Mouse (Mus musculus): Measurements from ENCODE around the gene Heatr1. TPM values are rescaled to one million over a fixed set of nuclear protein-coding genes. Genes with fewer than 3 reads are reported as not detected.
A peak's percentile ranks its signal among the peaks of the same experiment; 100 is the strongest.

The Heatr1 gene
- total and polyA plus RNA-seq, 3 experiments = 69.6 to 149 (median 92.3) TPM

GRCm38 (mm10) chr13:12468488-12468887 lies 73.7 kb downstream of the Heatr1 start:
- H3K9ac ChIP-seq (ENCODE audit: insufficient read depth, low read depth) = no peak overlapping the region
- in situ Hi-C loops (cut with MboI; ENCODE audit: low pct_ligation_motif_present, low pct_unique_long_range_greater_than_20kb, low sequenced_read_pairs) (no loop called here), dilution Hi-C loops (cut with MboI; ENCODE audit: extremely low pct_ligation_motif_present, extremely low pct_unique_long_range_greater_than_20kb, low sequenced_read_pairs) (no loop called here)
- H3K9me3 ChIP-seq (replicated peaks; ENCODE audit: low read length) = no peaks in the 10 kb centered on the region
- H3K79me2 ChIP-seq (replicated peaks; ENCODE audit: control insufficient read depth, extremely low read depth, insufficient read depth, poor library complexity, severe bottlenecking) = no peaks in the 10 kb centered on the region
- TF ChIP-seq ETS1 (conservative IDR thresholded peaks at IDR 0.05; ENCODE audit: low read depth, low read length) (0 out of 2 replicates have a peak, but pooled peaks have one; percentile 14), TCF12 (IDR thresholded peaks at IDR 0.05; ENCODE audit: low read depth, low read length) (no peak), BHLHE40 (IDR thresholded peaks at IDR 0.05; ENCODE audit: low read depth, low read length) (peak; percentile 59)
- H3K27ac ChIP-seq (ENCODE audit: insufficient read depth, low read depth) = no peak overlapping the region
- no peaks in the 10 kb centered on the region for H3K27me3 ChIP-seq (replicated peaks)
- no peaks in the 10 kb centered on the region for H3K36me3 ChIP-seq (replicated peaks in 1 of 2; ENCODE audit: control insufficient read depth in 1 of 2, insufficient read depth in 1 of 2, low read length in 1 of 2)
- H3K4me3 ChIP-seq (replicated peaks in 1 of 3; ENCODE audit: low read depth in 2 of 3, low read length in 2 of 3, poor library complexity in 1 of 3) = no peak overlapping the region
- peaks cover 0 to 25% of the 10 kb centered on the region in 2 experiments; a peak in 2 of 4 replicates for H3K4me1 ChIP-seq (ENCODE audit: control insufficient read depth in 1 of 2, insufficient read depth in 2 of 2)
- DNase-seq (ENCODE audit: extremely low read depth) = peak; percentile 50
- H3K4me2 ChIP-seq (ENCODE audit: insufficient read depth, low read depth, poor library complexity, severe bottlenecking) = no peak overlapping the region

- DNase-seq (ENCODE audit: extremely low read depth) = peak; percentile 84
- TF ChIP-seq EP300 (IDR thresholded peaks at IDR 0.05; ENCODE audit: low read length) (no peak), CTCF (conservative IDR thresholded peaks at IDR 0.05 in 1 of 2, IDR thresholded peaks at IDR 0.05 in 1 of 2; ENCODE audit: low read depth in 2 of 2, low read length in 2 of 2) (peak; percentile 52 to 94), RAD21 (IDR thresholded peaks at IDR 0.05; ENCODE audit: low read depth, low read length) (peak; percentile 96), TCF12 (IDR thresholded peaks at IDR 0.05; ENCODE audit: low read depth, low read length) (no peak), IRF4 (IDR thresholded peaks at IDR 0.05; ENCODE audit: low read depth, low read length) (no peak), JUND (conservative IDR thresholded peaks at IDR 0.05; ENCODE audit: low read depth, low read length) (no peak), SMC3 (IDR thresholded peaks at IDR 0.05; ENCODE audit: low read depth, low read length) (peak; percentile 98), CHD1 (IDR thresholded peaks at IDR 0.05; ENCODE audit: low read depth, low read length) (no peak), PAX5 (IDR thresholded peaks at IDR 0.05; ENCODE audit: low read length) (no peak), MAX (IDR thresholded peaks at IDR 0.05; ENCODE audit: low read length) (no peak), CHD2 (IDR thresholded peaks at IDR 0.05; ENCODE audit: low read length) (no peak), MYC (IDR thresholded peaks at IDR 0.05; ENCODE audit: low read depth, low read length) (no peak), ZC3H11A (IDR thresholded peaks at IDR 0.05; ENCODE audit: low read depth, low read length) (peak; percentile 91), ETS1 (conservative IDR thresholded peaks at IDR 0.05; ENCODE audit: low read depth, low read length) (no peak)
- in situ Hi-C loops (cut with MboI; ENCODE audit: low pct_ligation_motif_present, low pct_unique_long_range_greater_than_20kb, low sequenced_read_pairs) = no loop called here
Observed at GRCm38 (mm10) chr13:12473724-12474378, 79.0 kb downstream of the Heatr1 start.

More at GRCm38 (mm10) chr13:12473724-12474378, 79.0 kb downstream of the Heatr1 start:
- peaks cover 0 to 21% of the 10 kb centered on the region in 2 experiments; a peak in 2 of 4 replicates for H3K4me1 ChIP-seq (ENCODE audit: control insufficient read depth in 1 of 2, insufficient read depth in 2 of 2)
- no peak overlapping the region for H3K4me3 ChIP-seq (replicated peaks in 1 of 3; ENCODE audit: low read depth in 2 of 3, low read length in 2 of 3, poor library complexity in 1 of 3)
- H3K9me3 ChIP-seq (replicated peaks; ENCODE audit: low read length) = no peaks in the 10 kb centered on the region
- no peak overlapping the region for H3K4me2 ChIP-seq (ENCODE audit: insufficient read depth, low read depth, poor library complexity, severe bottlenecking)
- H3K9ac ChIP-seq (ENCODE audit: insufficient read depth, low read depth) = no peak overlapping the region
- no peaks in the 10 kb centered on the region for H3K36me3 ChIP-seq (replicated peaks in 1 of 2; ENCODE audit: control insufficient read depth in 1 of 2, insufficient read depth in 1 of 2, low read length in 1 of 2)
- dilution Hi-C loops (cut with MboI; ENCODE audit: extremely low pct_ligation_motif_present, extremely low pct_unique_long_range_greater_than_20kb, low sequenced_read_pairs) = no loop called here
- no peaks in the 10 kb centered on the region for H3K27me3 ChIP-seq (replicated peaks)
- no peaks in the 10 kb centered on the region for H3K79me2 ChIP-seq (replicated peaks; ENCODE audit: control insufficient read depth, extremely low read depth, insufficient read depth, poor library complexity, severe bottlenecking)
- H3K27ac ChIP-seq (ENCODE audit: insufficient read depth, low read depth) = no peak overlapping the region

Measured in CH12.LX (cell line).